Mouse (Mus musculus): ENCODE measurements around the gene Ncl. TPM values are rescaled to one million over a fixed set of nuclear protein-coding genes. Genes with fewer than 3 reads are reported as not detected.

Gene Ncl
- polyA plus RNA-seq, 1 experiment, result 4.9 TPM

Other genes starting within 250 kb of the Ncl start
- 2.0 and 3.8 TPM in 2 replicates for gene Htr2b, start 247.4 kb downstream of the Ncl start, polyA plus RNA-seq (2012; rRNA removed)
- not detected in 2 replicates for gene Gm21972, start 225.8 kb downstream of the Ncl start, polyA plus RNA-seq (2012; rRNA removed)
- gene Armc9, start 204.6 kb downstream of the Ncl start, polyA plus RNA-seq (2012; rRNA removed), result 1.8 and 1.9 TPM in 2 replicates
- gene B3gnt7, start 56.6 kb downstream of the Ncl start, polyA plus RNA-seq (2012; rRNA removed), result 89.1 and 133 TPM in 2 replicates
- gene Nmur1, start 66.8 kb upstream of the Ncl start, polyA plus RNA-seq (2012; rRNA removed), result 4.4 and 7.5 TPM in 2 replicates
- not detected in 2 replicates for gene Tex44, start 66.9 kb upstream of the Ncl start, polyA plus RNA-seq (2012; rRNA removed)
- gene Ptma, start 167.3 kb upstream of the Ncl start, polyA plus RNA-seq (2012; rRNA removed), result 713 and 836 TPM in 2 replicates
- 13.8 and 15.2 TPM in 2 replicates for gene Pde6d, start 223.2 kb upstream of the Ncl start, polyA plus RNA-seq (2012; rRNA removed)
- gene Cops7b, start 223.5 kb upstream of the Ncl start, polyA plus RNA-seq (2012; rRNA removed), result 26.6 and 27.9 TPM in 2 replicates

All from large intestine, adult 2 months (tissue).